Mouse (Mus musculus) kidney, postnatal 0 days (tissue): ENCODE results near the gene Gm49384. TPM values are rescaled to one million over a fixed set of nuclear protein-coding genes. Genes with fewer than 3 reads are reported as not detected.
"Not testable (repeated sequence)": the region's sequence is repeated elsewhere in the genome, so short reads cannot be mapped to it uniquely, and the experiment has no call there.

ENCODE experiments used
- ATAC-seq: fragments of 200-750 bp; cut with Nextera tagmentation; replicated peaks from 2 replicates; pipeline ENCODE4 v1.8.0; 2017; ENCODE audit warnings: low read depth, moderate number of reproducible peaks, moderate TSS enrichment, moderate library complexity; ENCODE audit not compliant: low FRiP score
- DNase-seq: peaks from one replicate; pipeline ENCODE4 v3.0.0-alpha.2; 2016; ENCODE audit warnings: low spot score
- H3K27ac ChIP-seq: fragments of 300-500 bp; sonication (generic); 2 replicates; pipeline ENCODE4 v1.5.1; 2014; ENCODE audit warnings: mild to moderate bottlenecking
- H3K27me3 ChIP-seq: fragments of 300-500 bp; sonication (generic); 2 replicates; pipeline ENCODE4 v1.6.1; 2014; ENCODE audit warnings: low read length, mixed read lengths; ENCODE audit not compliant: insufficient read depth
- H3K36me3 ChIP-seq: fragments of 300-500 bp; sonication (generic); 2 replicates; pipeline ENCODE4 v1.6.1; 2014; ENCODE audit warnings: low read length, mixed read lengths; ENCODE audit not compliant: insufficient read depth
- H3K4me1 ChIP-seq: fragments of 300-500 bp; sonication (generic); replicated peaks from 2 replicates; pipeline ENCODE4 v1.6.1; 2014; ENCODE audit warnings: antibody characterized with exemption, low read length, mixed read lengths; ENCODE audit not compliant: insufficient read depth
- H3K4me2 ChIP-seq: fragments of 300-500 bp; sonication (generic); 2 replicates; pipeline ENCODE4 v1.6.1; 2014; ENCODE audit warnings: mild to moderate bottlenecking, low read length, moderate library complexity, mixed read lengths
- H3K4me3 ChIP-seq: fragments of 300-500 bp; sonication (generic); replicated peaks from 2 replicates; pipeline ENCODE4 v1.5.1; 2014; ENCODE audit warnings: low read depth, low read length
- H3K9ac ChIP-seq: fragments of 300-500 bp; sonication (generic); 2 replicates; pipeline ENCODE4 v1.6.1; 2014; ENCODE audit warnings: low read depth, low read length
- H3K9me3 ChIP-seq: fragments of 300-500 bp; sonication (generic); replicated peaks from 2 replicates; pipeline ENCODE4 v1.6.1; 2016; ENCODE audit warnings: low read length, inconsistent platforms, mixed read lengths
- CTCF ChIP-seq: IDR thresholded peaks from 2 replicates; pipeline ENCODE4 v1.5.1; 2016; ENCODE audit warnings: antibody characterized with exemption, low read depth, mild to moderate bottlenecking, moderate library complexity
- WGBS: fragments of 180-500 bp; shearing (Covaris S2); extraction: QIAGEN DNeasy Blood & Tissue Kit; methylation state at CpG from one replicate; pipeline ENCODE4 v1.1.7; 2014; 5-methylcytosine and 5-hydroxymethylcytosine counted together
- polyA plus RNA-seq: library from polyadenylated mRNA; unstranded; fragments of >200 nt; fragmentation: Nextera tagmentation; extraction: Ambion mirVana; gene quantifications from 2 replicates; pipeline ENCODE4 v1.2.1, GENCODE M21; 2015

Gene Gm49384
- polyA plus RNA-seq, 1 experiment from 2014 or later, result 17.1 TPM

GRCm38 (mm10) chr12:69159578-69159940, 44.5 kb downstream of the Gm49384 start:
- no peak overlapping the region for H3K9ac ChIP-seq
- H3K4me3 ChIP-seq, result 0 out of 2 replicates have a peak overlapping the region, but pooled peaks have one; percentile 1
- H3K27me3 ChIP-seq, result no peaks in the 10 kb centered on the region
- peak; percentile 92 for TF ChIP-seq CTCF
- H3K4me2 ChIP-seq, result peak overlapping the region; percentile 11; the same call in 1 of the 2 replicates
- no peaks in the 10 kb centered on the region for H3K9me3 ChIP-seq
- DNase-seq, result peak; percentile 78
- 5% methylated on average over 9 of the region's 9 CpGs for WGBS
- H3K4me1 ChIP-seq, result peaks cover 4% of the 10 kb centered on the region; the same call in 1 of the 2 replicates
- no peak; the same call in 1 of the 2 replicates for ATAC-seq
- H3K27ac ChIP-seq, result no peak overlapping the region
- peaks cover 12% of the 10 kb centered on the region for H3K36me3 ChIP-seq

GRCm38 (mm10) chr12:69158765-69159577, 45.1 kb downstream of the Gm49384 start, which contains the start of gene Rps29:
Gene Rps29 (minus strand): TSS chr12:69159186.
- H3K36me3 ChIP-seq, result peaks cover 12% of the 10 kb centered on the region
- peak within 1 kb of the TSS; percentile 72 for H3K4me3 ChIP-seq
- peak within 1 kb of the TSS; percentile 97 for H3K27ac ChIP-seq
- not testable (repeated sequence) for H3K27me3 ChIP-seq, H3K9me3 ChIP-seq, H3K4me1 ChIP-seq
- H3K4me2 ChIP-seq, result peak within 1 kb of the TSS; percentile 54
- DNase-seq (peak; percentile 99), ATAC-seq (peak; percentile 99)
- H3K9ac ChIP-seq, result peak within 1 kb of the TSS; percentile 87
- WGBS, result under 1% methylated on average over 54 of the region's 68 CpGs

GRCm38 (mm10) chr12:69158366-69158764, 45.7 kb downstream of the Gm49384 start:
- peak overlapping the region; percentile 54 for H3K4me2 ChIP-seq
- H3K27ac ChIP-seq, result peak overlapping the region; percentile 97
- peaks cover 4% of the 10 kb centered on the region; the same call in 1 of the 2 replicates for H3K4me1 ChIP-seq
- WGBS, result under 1% methylated on average over 19 of the region's 19 CpGs
- no peaks in the 10 kb centered on the region for H3K9me3 ChIP-seq
- peak overlapping the region; percentile 87 for H3K9ac ChIP-seq
- ATAC-seq (no peak), DNase-seq (peak; percentile 64)
- TF ChIP-seq CTCF, result no peak
- H3K36me3 ChIP-seq, result peaks cover 12% of the 10 kb centered on the region
- peak overlapping the region; percentile 72 for H3K4me3 ChIP-seq
- H3K27me3 ChIP-seq, result no peaks in the 10 kb centered on the region

GRCm38 (mm10) chr12:69157107-69157506, 47.0 kb downstream of the Gm49384 start:
- Histone ChIP-seq H3K4me3 (no peak overlapping the region), H3K4me1 (peaks cover 4% of the 10 kb centered on the region; the same call in 1 of the 2 replicates), H3K9me3 (no peaks in the 10 kb centered on the region), H3K36me3 (peaks cover 12% of the 10 kb centered on the region), H3K4me2 (no peak overlapping the region), H3K9ac (no peak overlapping the region), H3K27me3 (no peaks in the 10 kb centered on the region), H3K27ac (no peak overlapping the region)
- DNase-seq (no peak), ATAC-seq (no peak)
- WGBS, result 92% methylated on average over 2 of the region's 2 CpGs
- TF ChIP-seq CTCF, result no peak

- no peak overlapping the region for H3K4me3 ChIP-seq
- no peak overlapping the region for H3K4me2 ChIP-seq
- no peak for DNase-seq
- H3K36me3 ChIP-seq, result peaks cover 12% of the 10 kb centered on the region
- H3K27ac ChIP-seq, result no peak overlapping the region
- H3K27me3 ChIP-seq, result no peaks in the 10 kb centered on the region
- ATAC-seq, result no peak
- no peak for TF ChIP-seq CTCF
- H3K9ac ChIP-seq, result no peak overlapping the region
- peaks cover 4% of the 10 kb centered on the region; the same call in 1 of the 2 replicates for H3K4me1 ChIP-seq
- WGBS, result 90% methylated on average over 4 of the region's 4 CpGs
- H3K9me3 ChIP-seq, result no peaks in the 10 kb centered on the region
Measured at GRCm38 (mm10) chr12:69156436-69156835, 47.6 kb downstream of the Gm49384 start.

GRCm38 (mm10) chr12:69155923-69156322, 48.1 kb downstream of the Gm49384 start:
- H3K4me1 ChIP-seq, result peaks cover 4% of the 10 kb centered on the region; the same call in 1 of the 2 replicates
- no peak overlapping the region for H3K9ac ChIP-seq
- ATAC-seq (no peak), DNase-seq (no peak)
- no peaks in the 10 kb centered on the region for H3K9me3 ChIP-seq
- H3K4me3 ChIP-seq, result no peak overlapping the region
- 81% methylated on average over 2 of the region's 2 CpGs for WGBS
- no peak overlapping the region for H3K4me2 ChIP-seq
- H3K36me3 ChIP-seq, result peaks cover 12% of the 10 kb centered on the region
- no peak for TF ChIP-seq CTCF
- H3K27me3 ChIP-seq, result no peaks in the 10 kb centered on the region
- H3K27ac ChIP-seq, result no peak overlapping the region
